19 mouse cellular contexts compared by ENCODE assay signal in genomic region chr3:104160603-104161002, GRCm38 (mm10). TPM values are rescaled to one million over a fixed set of nuclear protein-coding genes. Genes with fewer than 3 reads are reported as not detected.
DNase-seq lines count a peak whose midpoint lies in the region; ATAC-seq and TF ChIP-seq lines count a peak whose summit lies in the region.
"Had no signal": no experiment of that assay in that cellular context is flagged by ENCODE, and none has a peak within 500 bp of the region (broad histone marks: within the 10 kb centered on the region; RNA-seq: fewer than 3 reads in every experiment).

No protein-coding gene starts in this region.

- ATAC-seq in heart, embryonic 15.5 days (replicated peaks; ENCODE audit: insufficient number of reproducible peaks, insufficient read depth, low FRiP score, low read depth), result no peak
- ATAC-seq in stomach, embryonic 15.5 days (ENCODE audit: insufficient read depth, low FRiP score, low read depth), result no peak
- no peak for ATAC-seq in stomach, postnatal 0 days (ENCODE audit: low FRiP score, low TSS enrichment)
- ATAC-seq in inflammation-experienced regulatory T-cells, adult 6 months, result peak; percentile 50
- ATAC-seq: activated CD4-positive, CD25-positive, alpha-beta regulatory T cell, adult 4 months; forebrain, embryonic 14.5 days; hindbrain, embryonic 16.5 days; Patski had no signal

- no peaks in the 10 kb centered on the region for H3K9me3 ChIP-seq in heart, embryonic 15.5 days (replicated peaks)
- H3K9me3 ChIP-seq in stomach, embryonic 15.5 days, result no peaks in the 10 kb centered on the region
- no peaks in the 10 kb centered on the region for H3K9me3 ChIP-seq in stomach, postnatal 0 days (ENCODE audit: control insufficient read depth, low read length)
- no peaks in the 10 kb centered on the region for H3K9me3 ChIP-seq in forebrain, embryonic 10.5 days
- H3K9me3 ChIP-seq: hindbrain, embryonic 12.5 days had no signal

- no peak overlapping the region for H3K4me3 ChIP-seq in heart, embryonic 15.5 days
- H3K4me3 ChIP-seq in stomach, embryonic 15.5 days (replicated peaks), result no peak overlapping the region
- no peak overlapping the region for H3K4me3 ChIP-seq in stomach, postnatal 0 days (ENCODE audit: low read depth, low read length)
- no peak overlapping the region for H3K4me3 ChIP-seq in forebrain, embryonic 10.5 days
- H3K4me3 ChIP-seq: gastrocnemius, adult 2 months; hindbrain, embryonic 12.5 days had no signal

- WGBS in heart, embryonic 15.5 days, result 67% methylated on average over 6 of the region's 6 CpGs
- 71% methylated on average over 6 of the region's 6 CpGs for WGBS in stomach, embryonic 15.5 days
- WGBS in stomach, postnatal 0 days, result 71% methylated on average over 6 of the region's 6 CpGs
- 85% methylated on average over 6 of the region's 6 CpGs for WGBS in forebrain, embryonic 10.5 days

- no peak overlapping the region for H3K4me2 ChIP-seq in heart, embryonic 15.5 days
- no peak overlapping the region for H3K4me2 ChIP-seq in stomach, embryonic 15.5 days
- no peak overlapping the region for H3K4me2 ChIP-seq in stomach, postnatal 0 days (replicated peaks; ENCODE audit: low read depth)
- H3K4me2 ChIP-seq: hindbrain, embryonic 12.5 days had no signal

- no peak overlapping the region for H3K9ac ChIP-seq in heart, embryonic 15.5 days
- no peak overlapping the region for H3K9ac ChIP-seq in stomach, embryonic 15.5 days
- no peak overlapping the region for H3K9ac ChIP-seq in stomach, postnatal 0 days (ENCODE audit: low read length)
- H3K9ac ChIP-seq: hindbrain, embryonic 12.5 days had no signal

- no peaks in the 10 kb centered on the region for H3K36me3 ChIP-seq in heart, embryonic 15.5 days
- no peaks in the 10 kb centered on the region for H3K36me3 ChIP-seq in stomach, embryonic 15.5 days
- H3K36me3 ChIP-seq in stomach, postnatal 0 days (ENCODE audit: control insufficient read depth, insufficient read depth, low read length), result no peaks in the 10 kb centered on the region
- H3K36me3 ChIP-seq in forebrain, embryonic 10.5 days (replicated peaks), result no peaks in the 10 kb centered on the region
- H3K36me3 ChIP-seq: hindbrain, embryonic 12.5 days had no signal

- no peaks in the 10 kb centered on the region for H3K27me3 ChIP-seq in heart, embryonic 15.5 days
- no peaks in the 10 kb centered on the region for H3K27me3 ChIP-seq in stomach, embryonic 15.5 days (replicated peaks)
- H3K27me3 ChIP-seq in stomach, postnatal 0 days (ENCODE audit: control insufficient read depth, insufficient read depth, low read length), result no peaks in the 10 kb centered on the region
- H3K27me3 ChIP-seq in forebrain, embryonic 10.5 days (ENCODE audit: poor library complexity, severe bottlenecking), result no peaks in the 10 kb centered on the region
- H3K27me3 ChIP-seq: hindbrain, embryonic 12.5 days; Patski had no signal

- DNase-seq in heart, postnatal 10 days, result no peak
- DNase-seq in stomach, postnatal 0 days (ENCODE audit: low spot score), result no peak
- DNase-seq in left cerebral cortex, postnatal 10 days (ENCODE audit: extremely low spot score in 1 of 2, low spot score in 2 of 2), result no peak
- no peak for DNase-seq in forebrain, embryonic 10.5 days (ENCODE audit: extremely low spot score, low spot score)
- DNase-seq: adrenal gland, postnatal 14 days; cerebellum, adult 11-12 months; cerebellum, adult 9-10 months; cerebellum, postnatal 25 days; gastrocnemius, adult 2 months; gastrocnemius, postnatal 25 days; heart, postnatal 4 days had no signal

- no peak for TF ChIP-seq EP300 in stomach, postnatal 0 days (optimal IDR thresholded peaks at IDR 0.05)

- no peaks in the 10 kb centered on the region for H3K4me1 ChIP-seq in heart, embryonic 15.5 days (replicated peaks)
- no peaks in the 10 kb centered on the region for H3K4me1 ChIP-seq in stomach, embryonic 15.5 days
- no peaks in the 10 kb centered on the region for H3K4me1 ChIP-seq in stomach, postnatal 0 days (replicated peaks; ENCODE audit: control insufficient read depth, insufficient read depth)
- H3K4me1 ChIP-seq in forebrain, embryonic 10.5 days, result no peaks in the 10 kb centered on the region
- H3K4me1 ChIP-seq: hindbrain, embryonic 12.5 days had no signal

- H3K27ac ChIP-seq in heart, embryonic 15.5 days, result peak overlapping the region; percentile 12; the same call in 1 of the 2 replicates
- H3K27ac ChIP-seq in stomach, embryonic 15.5 days, result peak overlapping the region; percentile 48; the same call in 1 of the 2 replicates
- H3K27ac ChIP-seq in stomach, postnatal 0 days (replicated peaks), result no peak overlapping the region
- H3K27ac ChIP-seq in forebrain, embryonic 10.5 days, result no peak overlapping the region
- H3K27ac ChIP-seq: gastrocnemius, adult 2 months; hindbrain, embryonic 12.5 days had no signal

- no peak for TF ChIP-seq CTCF in stomach, postnatal 0 days (IDR thresholded peaks at IDR 0.05; ENCODE audit: low read depth)

- intact Hi-C loops in heart, postnatal 10 days (cut with DNase I), result no loop called here
- intact Hi-C loops in left cerebral cortex, postnatal 10 days (cut with DNase I), result no loop called here

RNA-seq across cellular contexts. Expression of gene Magi3, which starts 59.6 kb away (rescaled TPM):
- polyA plus RNA-seq in heart, embryonic 15.5 days (2015; fragmentation: Nextera tagmentation; extraction: Ambion mirVana), result 8.1 and 8.6 TPM in 2 replicates
- total RNA-seq in heart, postnatal 10 days (2021), result 10 to 100 TPM; 32.4 to 58.9 TPM
- 7.0 and 8.2 TPM in 2 replicates for polyA plus RNA-seq in stomach, embryonic 15.5 days (2015; fragmentation: Nextera tagmentation; extraction: Ambion mirVana)
- polyA plus RNA-seq in stomach, postnatal 0 days (2015; fragmentation: Nextera tagmentation; extraction: Ambion mirVana), result 3.4 and 4.0 TPM in 2 replicates
- polyA plus RNA-seq in inflammation-experienced regulatory T-cells, adult 6 months (2017; shearing (Covaris generic)), result 1 to 10 TPM; 2.6 to 5.3 (median 3.2) TPM
- 10 to 100 TPM; 38.8 to 41.3 TPM for total RNA-seq in left cerebral cortex, postnatal 10 days (2021)
- polyA plus RNA-seq in forebrain, embryonic 10.5 days (2016; fragmentation: Nextera tagmentation; extraction: Ambion mirVana), result 4.1 and 4.7 TPM in 2 replicates

Comparison
In these comparisons a context has a peak if more than half of its experiments do, and no peak if none do; other contexts are left out.
1. H3K27ac ChIP-seq: peak in heart, embryonic 15.5 days (single experiment) and stomach, embryonic 15.5 days (single experiment); none in stomach, postnatal 0 days (single experiment) and forebrain, embryonic 10.5 days (single experiment).